In the genomic region with DNA sequence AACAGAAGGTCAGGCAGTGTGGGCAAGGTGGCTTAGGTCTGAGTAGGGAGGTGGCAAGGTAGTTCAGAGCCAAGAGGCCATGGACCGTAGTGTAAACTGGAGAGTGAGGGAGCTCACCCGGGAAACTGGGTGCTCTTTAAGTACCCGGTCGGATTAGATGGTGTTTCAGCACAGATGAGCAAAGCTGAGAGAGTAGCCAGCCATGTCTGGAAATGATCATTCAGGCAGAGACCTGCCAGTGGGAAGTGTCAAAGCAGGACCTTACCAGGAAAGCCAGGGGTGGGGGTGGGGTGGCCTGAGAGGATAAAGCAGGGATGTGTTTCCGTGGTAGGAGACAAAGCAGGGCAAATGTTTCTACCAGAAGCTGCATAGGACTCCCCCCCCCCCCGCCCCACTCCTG, we compare ENCODE assay signal across 15 mouse cellular contexts.
"Had no signal": no experiment of that assay in that cellular context is flagged by ENCODE, and none has a peak within 500 bp of the region (broad histone marks: within the 10 kb centered on the region; RNA-seq: fewer than 3 reads in every experiment).

No protein-coding gene starts in this region.

- ATAC-seq: lung, postnatal 0 days had no signal

- H3K27ac ChIP-seq: liver, embryonic 15.5 days; midbrain, embryonic 10.5 days; neural tube, embryonic 15.5 days had no signal

- H3K4me1 ChIP-seq: liver, embryonic 15.5 days; midbrain, embryonic 10.5 days; neural tube, embryonic 15.5 days had no signal

- H3K36me3 ChIP-seq: liver, embryonic 15.5 days; midbrain, embryonic 10.5 days; neural tube, embryonic 15.5 days had no signal

- DNase-seq: kidney, postnatal 10 days; lung, adult 2 months; lung, postnatal 36 days; midbrain, embryonic 14.5 days; right cerebral cortex, adult 18-20 months; right cerebral cortex, postnatal 4 days; spleen, adult 18-20 months; thymus, adult 18-20 months; thymus, postnatal 14 days had no signal

- H3K4me3 ChIP-seq: liver, embryonic 15.5 days; midbrain, embryonic 10.5 days; myocyte; neural tube, embryonic 15.5 days had no signal

- H3K9me3 ChIP-seq: liver, embryonic 15.5 days; midbrain, embryonic 10.5 days; neural tube, embryonic 15.5 days had no signal

- H3K27me3 ChIP-seq: liver, embryonic 15.5 days; neural tube, embryonic 15.5 days had no signal

- H3K9ac ChIP-seq: liver, embryonic 15.5 days; neural tube, embryonic 15.5 days had no signal

- H3K4me2 ChIP-seq: liver, embryonic 11.5 days; liver, embryonic 15.5 days; neural tube, embryonic 15.5 days had no signal
